Mouse (Mus musculus) thymus, postnatal 36 days (tissue): ENCODE results near the gene Hcfc2.

Source experiments
- DNase-seq, 2 experiments: peaks; one replicate each; pipeline ENCODE4 v3.0.0; 2022; ENCODE audit warnings: mixed read lengths in 2 of 2

Hcfc2 gene

DNA sequence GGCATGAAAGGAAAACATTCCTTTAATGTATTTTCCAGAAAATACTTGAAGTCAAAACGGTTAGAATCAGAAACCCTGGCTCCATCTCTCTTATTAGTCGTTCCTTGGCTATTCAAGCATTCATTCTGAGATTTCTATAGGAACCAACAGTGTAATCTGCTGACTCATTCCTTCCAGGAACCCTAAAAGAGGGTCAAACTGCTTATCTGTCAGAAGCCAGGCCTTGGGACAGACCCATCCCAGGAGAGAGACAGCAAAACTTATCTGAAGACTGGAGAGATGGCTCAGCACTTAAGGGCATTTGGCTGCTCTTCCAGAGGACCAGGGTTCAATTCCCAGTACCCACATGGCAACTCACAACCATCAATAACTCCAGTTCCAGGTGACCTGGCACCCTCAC is 81.1 kb downstream of the Hcfc2 start:
- no peak for DNase-seq

DNA sequence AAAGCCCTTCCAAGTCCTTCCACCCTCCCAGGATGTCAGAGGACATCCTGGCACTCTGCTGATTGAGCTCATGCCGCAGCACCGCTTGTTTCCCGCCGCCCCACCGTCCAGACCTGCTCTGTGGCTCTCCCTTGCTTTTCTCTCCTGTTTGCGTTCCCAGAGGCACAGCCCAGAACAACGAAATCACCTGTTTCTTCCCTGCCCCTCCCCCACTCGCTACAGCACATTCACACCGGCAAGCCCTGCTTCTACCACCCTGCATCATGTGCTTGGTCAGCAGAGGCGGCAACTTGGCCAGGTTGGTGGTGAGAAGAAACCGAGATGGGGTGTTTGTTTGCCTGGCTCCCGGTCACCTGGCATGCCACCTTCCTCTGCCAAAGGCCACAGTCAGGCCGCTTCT is 81.9 kb downstream of the Hcfc2 start:
- DNase-seq, result peak; percentile 42

DNA sequence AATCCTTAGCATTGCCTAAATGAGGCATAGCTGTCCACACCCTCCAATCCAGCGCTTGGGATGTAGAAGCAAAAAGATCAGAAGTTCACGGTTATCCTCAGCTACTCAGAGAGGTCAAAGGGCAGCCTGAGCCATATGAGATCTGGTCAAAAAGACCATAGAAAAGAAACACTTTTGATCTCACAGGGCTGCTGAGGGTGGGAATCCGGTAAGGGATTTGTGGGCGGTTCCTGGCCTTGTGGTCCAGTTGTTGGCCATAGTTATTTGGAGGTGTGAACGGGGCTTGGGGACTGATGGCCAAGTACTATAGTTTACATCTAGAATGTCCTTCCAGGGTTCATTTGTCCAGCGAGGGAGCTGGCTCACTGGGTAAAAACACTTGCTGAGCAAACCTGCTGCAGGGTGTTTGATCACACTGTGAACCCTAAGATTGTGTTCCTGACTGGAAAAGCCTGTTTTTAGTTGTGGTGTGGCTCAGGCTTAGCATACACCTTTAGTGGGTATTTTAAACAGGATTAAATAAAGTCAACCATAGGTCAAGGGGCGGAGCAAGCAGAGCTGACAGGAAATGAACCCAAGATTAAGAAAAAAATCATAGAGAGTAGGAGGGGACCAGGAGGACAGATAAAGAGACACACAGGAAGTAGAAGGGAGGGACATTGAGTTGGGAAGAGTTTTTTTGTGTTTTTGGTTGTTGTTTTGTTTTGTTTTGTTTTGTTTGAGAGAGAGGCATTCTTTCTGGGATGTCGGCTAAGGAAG is 83.0 kb downstream of the Hcfc2 start:
- peak in 1 of 2 experiments; percentile 10 for DNase-seq

DNA sequence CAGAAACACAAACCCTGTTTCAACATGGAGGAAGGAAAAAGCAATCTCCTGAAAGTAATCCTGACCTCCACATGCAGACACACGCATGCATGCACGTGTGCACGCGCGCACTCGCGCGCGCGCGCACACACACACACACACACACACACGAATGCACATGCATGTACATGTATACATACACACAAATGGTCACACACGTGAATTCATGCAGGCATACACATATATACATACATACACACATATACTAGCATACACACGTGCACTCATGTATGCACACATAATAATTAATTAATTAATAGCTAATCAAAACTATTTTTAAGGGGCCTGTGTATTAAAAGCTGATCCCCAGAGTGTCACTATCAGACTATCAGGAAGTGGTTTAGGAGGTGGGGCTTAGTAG is 83.9 kb downstream of the Hcfc2 start:
- no peak for DNase-seq

DNA sequence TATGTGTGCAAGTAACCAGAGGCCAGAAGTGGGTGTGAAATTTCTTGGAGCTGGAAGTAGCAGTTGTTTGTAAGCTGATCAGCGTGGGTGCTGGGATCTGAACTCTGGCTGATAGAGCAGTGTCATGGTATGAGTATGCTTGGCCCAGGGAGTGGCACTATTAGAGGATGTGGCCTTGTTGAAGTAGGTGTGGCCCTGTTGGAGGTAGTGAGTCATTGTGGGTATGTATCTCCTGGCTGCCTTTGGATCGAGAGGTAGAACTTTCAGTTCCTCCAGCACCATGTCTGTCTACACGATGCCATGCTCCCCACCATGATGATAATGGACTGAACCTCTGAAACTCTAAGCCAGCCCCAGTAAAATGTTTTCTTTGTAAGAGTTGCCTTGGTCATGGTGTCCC is 84.4 kb downstream of the Hcfc2 start:
- DNase-seq, result no peak

DNA sequence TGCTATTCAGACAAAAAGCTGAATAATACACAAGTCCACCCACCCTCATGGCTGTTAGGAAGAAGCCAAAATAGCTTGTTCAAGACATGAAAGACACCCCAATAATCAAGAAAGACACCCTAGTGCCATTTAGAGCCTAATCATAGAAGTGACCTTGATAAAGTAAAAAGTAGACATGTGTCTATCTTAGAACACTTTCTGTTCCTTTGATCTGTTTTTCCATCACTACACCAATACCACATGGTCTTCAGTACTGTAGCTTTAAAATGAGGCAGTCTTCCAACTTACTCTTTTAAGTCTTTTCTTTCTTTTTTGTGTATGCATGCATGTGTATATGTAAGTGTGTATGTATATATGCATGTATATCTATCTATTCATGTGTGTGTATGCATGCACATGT is 84.9 kb downstream of the Hcfc2 start:
- no peak for DNase-seq

DNA sequence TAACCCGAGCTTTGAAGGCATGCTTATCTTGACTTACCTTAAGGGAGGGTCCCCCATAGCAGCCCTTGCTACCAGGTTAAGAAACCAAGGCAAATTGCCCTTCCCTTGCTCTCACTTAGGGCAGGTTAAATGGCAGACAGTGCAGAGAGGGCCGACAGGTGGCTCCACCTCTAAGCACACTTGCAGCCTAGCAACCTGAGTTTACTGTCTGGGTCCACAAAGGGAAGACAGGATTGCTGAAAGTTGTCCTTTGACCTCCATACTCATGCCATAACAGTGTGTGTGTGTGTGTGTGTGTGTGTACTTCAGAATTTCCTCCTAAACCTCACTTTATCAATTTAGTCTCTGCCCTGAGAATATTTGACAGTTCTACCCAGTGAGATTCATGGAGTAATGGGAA is 86.5 kb downstream of the Hcfc2 start:
- no peak for DNase-seq

DNA sequence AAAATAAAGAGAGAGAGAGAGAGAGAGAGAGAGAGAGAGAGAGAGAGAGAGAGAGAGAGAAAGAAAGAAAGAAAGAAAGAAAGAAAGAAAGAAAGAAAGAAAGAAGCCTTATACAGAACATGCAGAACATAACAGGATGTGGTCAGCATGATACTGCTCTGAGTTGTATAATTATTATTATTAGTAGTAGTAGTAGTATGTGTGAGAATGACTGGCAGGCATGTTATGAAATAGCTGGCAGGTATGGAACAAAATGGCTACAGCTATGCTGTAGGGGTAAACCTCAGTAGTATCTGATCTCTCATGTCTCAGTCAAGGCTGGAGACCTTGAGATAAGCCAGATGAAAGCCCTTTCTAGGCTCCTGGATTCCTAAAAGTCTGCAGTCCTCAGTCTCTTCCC is 93.2 kb downstream of the Hcfc2 start:
- no peak for DNase-seq

DNA sequence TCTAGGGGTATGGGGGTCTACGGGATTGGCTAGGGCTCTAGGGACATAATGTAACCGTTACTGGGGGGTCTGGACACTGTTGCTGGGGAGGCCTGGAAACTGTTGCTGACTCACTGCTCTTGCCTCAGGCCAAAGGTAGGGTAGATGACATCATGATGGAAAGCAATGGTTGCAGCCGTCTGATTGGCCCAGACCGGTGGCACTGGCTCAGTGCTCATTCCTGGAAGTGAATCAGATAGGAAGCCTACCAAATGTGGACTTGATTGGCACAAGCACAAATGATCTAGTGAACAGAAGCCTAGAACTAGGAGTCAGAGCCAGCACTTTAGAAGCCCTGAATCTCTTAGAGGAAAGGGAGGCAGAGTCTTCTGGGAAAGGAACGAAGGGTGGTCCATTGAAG is 94.5 kb downstream of the Hcfc2 start:
- no peak for DNase-seq

DNA sequence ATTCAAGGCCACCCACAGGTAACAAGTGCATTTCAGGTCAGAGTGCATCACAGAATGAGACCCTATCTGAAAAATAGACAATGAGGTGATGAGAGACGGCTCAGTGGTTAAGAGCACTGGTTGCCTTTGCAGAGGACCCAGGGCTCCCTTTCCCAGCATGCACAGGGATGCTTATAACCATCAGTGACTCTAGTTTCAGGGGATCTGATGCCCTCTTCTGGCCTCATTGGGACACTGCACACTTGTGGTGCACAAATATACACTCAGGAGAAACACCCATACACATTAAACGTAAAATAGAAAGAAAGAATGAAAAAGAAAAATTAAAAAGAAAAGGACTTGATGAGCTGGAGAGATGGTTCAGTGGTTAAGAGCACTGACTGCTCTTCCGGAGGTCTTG is 95.8 kb downstream of the Hcfc2 start:
- no peak for DNase-seq
